Mouse (Mus musculus): Measurements from ENCODE around the gene Zfp874a.
A peak's percentile ranks its signal among the peaks of the same experiment; 100 is the strongest.
"Not testable (repeated sequence)": the region's sequence is repeated elsewhere in the genome, so short reads cannot be mapped to it uniquely, and the experiment has no call there.

The Zfp874a gene

GRCm38 (mm10) chr13:67451172-67452020, at the start of gene Zfp874a:
Zfp874a (minus strand) TSS chr13:67451624.
- peak; percentile 94 for DNase-seq (ENCODE audit: low spot score)

GRCm38 (mm10) chr13:67500908-67501307, 49.5 kb upstream of the Zfp874a start:
- DNase-seq (ENCODE audit: low spot score), result no peak

- peak; percentile 92 for DNase-seq (ENCODE audit: low spot score)
These were observed 48.8 kb upstream of the Zfp874a start, which contains the start of gene Zfp58 for GRCm38 (mm10) chr13:67500084-67500719. Zfp58 (minus strand) TSS chr13:67500555.

- DNase-seq (ENCODE audit: low spot score), result no peak
These were observed 44.2 kb upstream of the Zfp874a start for GRCm38 (mm10) chr13:67495631-67496030.

GRCm38 (mm10) chr13:67484424-67484811, 33.0 kb upstream of the Zfp874a start:
- no peak for DNase-seq (ENCODE audit: low spot score)

GRCm38 (mm10) chr13:67483625-67484423, 32.4 kb upstream of the Zfp874a start, which contains the start of gene Zfp874b:
Zfp874b (minus strand) TSS chr13:67484258.
- DNase-seq (ENCODE audit: low spot score), result peak; percentile 94

GRCm38 (mm10) chr13:67481528-67481927, 30.1 kb upstream of the Zfp874a start:
- no peak for DNase-seq (ENCODE audit: low spot score)

- DNase-seq (ENCODE audit: low spot score), result no peak
These were observed 17.9 kb upstream of the Zfp874a start for GRCm38 (mm10) chr13:67469274-67469673.

GRCm38 (mm10) chr13:67463506-67464185, 12.2 kb upstream of the Zfp874a start:
- peak; percentile 19 for DNase-seq (ENCODE audit: low spot score)

GRCm38 (mm10) chr13:67452021-67452309, 541 bp upstream of the Zfp874a start:
- DNase-seq (ENCODE audit: low spot score), result no peak

- DNase-seq (ENCODE audit: low spot score), result not testable (repeated sequence)
These were observed 14.3 kb downstream of the Zfp874a start for GRCm38 (mm10) chr13:67437095-67437494.

- no peak for DNase-seq (ENCODE audit: low spot score)
These were observed 23.3 kb downstream of the Zfp874a start for GRCm38 (mm10) chr13:67428116-67428515.

GRCm38 (mm10) chr13:67425699-67426098, 25.7 kb downstream of the Zfp874a start:
- not testable (repeated sequence) for DNase-seq (ENCODE audit: low spot score)

GRCm38 (mm10) chr13:67422532-67422931, 28.9 kb downstream of the Zfp874a start:
- not testable (repeated sequence) for DNase-seq (ENCODE audit: low spot score)

GRCm38 (mm10) chr13:67421207-67421857, 30.1 kb downstream of the Zfp874a start, which contains the start of gene Zfp459:
Zfp459 (minus strand) TSS chr13:67421418.
- DNase-seq (ENCODE audit: low spot score), result peak; percentile 53

GRCm38 (mm10) chr13:67420558-67421206, 30.7 kb downstream of the Zfp874a start:
- no peak for DNase-seq (ENCODE audit: low spot score)

GRCm38 (mm10) chr13:67416811-67417210, 34.6 kb downstream of the Zfp874a start:
- no peak for DNase-seq (ENCODE audit: low spot score)

- no peak for DNase-seq (ENCODE audit: low spot score)
These were observed 35.7 kb downstream of the Zfp874a start for GRCm38 (mm10) chr13:67415759-67416158.

GRCm38 (mm10) chr13:67413634-67414033, 37.8 kb downstream of the Zfp874a start:
- DNase-seq (ENCODE audit: low spot score), result not testable (repeated sequence)

GRCm38 (mm10) chr13:67399183-67399903, 52.1 kb downstream of the Zfp874a start, which contains the start of gene Zfp429:
Zfp429 (minus strand) TSS chr13:67399819.
- peak; percentile 81 for DNase-seq (ENCODE audit: low spot score)

Data from lung, postnatal 25 days (tissue).